Mouse (Mus musculus): ENCODE measurements around the gene C1qtnf2. TPM values are rescaled to one million over a fixed set of nuclear protein-coding genes. Genes with fewer than 3 reads are reported as not detected.

C1qtnf2 gene
- polyA plus RNA-seq, 1 experiment, result 1.3 TPM

GRCm38 (mm10) chr11:43531619-43532018 is 57.5 kb downstream of the C1qtnf2 start:
- TF ChIP-seq CTCF (IDR thresholded peaks at IDR 0.05; ENCODE audit: control insufficient read depth, insufficient read depth, insufficient replicate concordance, low read depth, low read length) (no peak), POLR2A (IDR thresholded peaks at IDR 0.05; ENCODE audit: control insufficient read depth, low read depth, low read length) (no peak)
- Histone ChIP-seq H3K27me3 (ENCODE audit: control insufficient read depth, insufficient read depth, low read length) (peaks cover 2% of the 10 kb centered on the region; the same call in 1 of the 2 replicates), H3K27ac (ENCODE audit: control insufficient read depth, insufficient read depth, low read depth, low read length) (no peak overlapping the region), H3K4me3 (ENCODE audit: control insufficient read depth, low read depth, low read length) (no peak overlapping the region), H3K36me3 (ENCODE audit: control insufficient read depth, insufficient read depth, low read length) (no peaks in the 10 kb centered on the region), H3K4me1 (ENCODE audit: control insufficient read depth, insufficient read depth, low read length) (peaks cover 11% of the 10 kb centered on the region)

GRCm38 (mm10) chr11:43537074-43537473 is 63.0 kb downstream of the C1qtnf2 start:
- Histone ChIP-seq H3K4me3 (ENCODE audit: control insufficient read depth, low read depth, low read length) (no peak overlapping the region), H3K27me3 (ENCODE audit: control insufficient read depth, insufficient read depth, low read length) (no peaks in the 10 kb centered on the region), H3K27ac (ENCODE audit: control insufficient read depth, insufficient read depth, low read depth, low read length) (no peak overlapping the region), H3K36me3 (ENCODE audit: control insufficient read depth, insufficient read depth, low read length) (no peaks in the 10 kb centered on the region), H3K4me1 (ENCODE audit: control insufficient read depth, insufficient read depth, low read length) (no peaks in the 10 kb centered on the region)
- no peak for TF ChIP-seq POLR2A (IDR thresholded peaks at IDR 0.05; ENCODE audit: control insufficient read depth, low read depth, low read length)
- TF ChIP-seq CTCF (IDR thresholded peaks at IDR 0.05; ENCODE audit: control insufficient read depth, insufficient read depth, insufficient replicate concordance, low read depth, low read length), result no peak

GRCm38 (mm10) chr11:43539863-43540262 is 65.8 kb downstream of the C1qtnf2 start:
- Histone ChIP-seq H3K27ac (ENCODE audit: control insufficient read depth, insufficient read depth, low read depth, low read length) (no peak overlapping the region), H3K4me1 (ENCODE audit: control insufficient read depth, insufficient read depth, low read length) (no peaks in the 10 kb centered on the region), H3K36me3 (ENCODE audit: control insufficient read depth, insufficient read depth, low read length) (no peaks in the 10 kb centered on the region), H3K4me3 (ENCODE audit: control insufficient read depth, low read depth, low read length) (no peak overlapping the region), H3K27me3 (ENCODE audit: control insufficient read depth, insufficient read depth, low read length) (no peaks in the 10 kb centered on the region)
- TF ChIP-seq POLR2A (IDR thresholded peaks at IDR 0.05; ENCODE audit: control insufficient read depth, low read depth, low read length) (no peak), CTCF (IDR thresholded peaks at IDR 0.05; ENCODE audit: control insufficient read depth, insufficient read depth, insufficient replicate concordance, low read depth, low read length) (no peak)

Other genes with a start within 250 kb of the C1qtnf2 start
- gene Pttg1, start 48.0 kb upstream of the C1qtnf2 start, polyA plus RNA-seq (2012; rRNA removed), result 101 and 105 TPM in 2 replicates
- 5.0 and 6.2 TPM in 2 replicates for gene Slu7, start 40.5 kb upstream of the C1qtnf2 start, polyA plus RNA-seq (2012; rRNA removed)
- gene Ccnjl, start 54.5 kb downstream of the C1qtnf2 start, polyA plus RNA-seq (2012; rRNA removed), result 2.4 and 2.8 TPM in 2 replicates
- 0.28 TPM in 2 replicates for gene 4933415A04Rik, start 112.8 kb downstream of the C1qtnf2 start, polyA plus RNA-seq (2012; rRNA removed)
- gene Fabp6, start 127.3 kb downstream of the C1qtnf2 start, polyA plus RNA-seq (2012; rRNA removed), result not detected in 2 replicates
- 9.2 and 10.3 TPM in 2 replicates for gene Pwwp2a, start 207.7 kb downstream of the C1qtnf2 start, polyA plus RNA-seq (2012; rRNA removed)

Data from testis, adult 2 months (tissue).